Mouse (Mus musculus) heart, embryonic 11.5 days (tissue): ENCODE measurements around the gene Srgap3. TPM values are rescaled to one million over a fixed set of nuclear protein-coding genes. Genes with fewer than 3 reads are reported as not detected.

Experiments used
- ATAC-seq: fragments of 200-750 bp; cut with Nextera tagmentation; replicated peaks from 2 replicates; pipeline ENCODE4 v1.8.0; 2017; ENCODE audit warnings: moderate library complexity; ENCODE audit not compliant: insufficient number of reproducible peaks, low FRiP score, low TSS enrichment
- H3K27ac ChIP-seq: fragments of 300-500 bp; sonication (generic); 2 replicates; pipeline ENCODE4 v1.5.1; 2014; ENCODE audit warnings: mild to moderate bottlenecking, low read depth, low read length
- H3K27me3 ChIP-seq: fragments of 300-500 bp; sonication (generic); 2 replicates; pipeline ENCODE4 v1.6.1; 2014; ENCODE audit warnings: mild to moderate bottlenecking, low read length, mixed read lengths; ENCODE audit not compliant: control insufficient read depth, insufficient read depth
- H3K36me3 ChIP-seq: fragments of 300-500 bp; sonication (generic); 2 replicates; pipeline ENCODE4 v1.6.1; 2014; ENCODE audit warnings: mild to moderate bottlenecking, low read length, moderate library complexity, mixed read lengths; ENCODE audit not compliant: control insufficient read depth, insufficient read depth
- H3K4me1 ChIP-seq: fragments of 300-500 bp; sonication (generic); 2 replicates; pipeline ENCODE4 v1.6.1; 2014; ENCODE audit warnings: low read length; ENCODE audit not compliant: control insufficient read depth, insufficient read depth
- H3K4me2 ChIP-seq: fragments of 300-500 bp; sonication (generic); 2 replicates; pipeline ENCODE4 v1.6.1; 2014; ENCODE audit warnings: mild to moderate bottlenecking, moderate library complexity
- H3K4me3 ChIP-seq: fragments of 300-500 bp; sonication (generic); 2 replicates; pipeline ENCODE4 v1.5.1; 2014; ENCODE audit warnings: low read depth, low read length
- H3K9ac ChIP-seq: fragments of 300-500 bp; sonication (generic); 2 replicates; pipeline ENCODE4 v1.6.1; 2014; ENCODE audit warnings: mild to moderate bottlenecking, low read depth, low read length, moderate library complexity
- H3K9me3 ChIP-seq: fragments of 300-500 bp; sonication (generic); replicated peaks from 2 replicates; pipeline ENCODE4 v1.6.1; 2016; ENCODE audit warnings: low read length; ENCODE audit not compliant: control insufficient read depth
- WGBS: fragments of 180-500 bp; shearing (Covaris S2); extraction: QIAGEN DNeasy Blood & Tissue Kit; methylation state at CpG from one replicate; pipeline ENCODE4 v1.1.7; 2014; ENCODE audit not compliant: insufficient replicate concordance; 5-methylcytosine and 5-hydroxymethylcytosine counted together
- polyA plus RNA-seq: library from polyadenylated mRNA; unstranded; fragments of >200 nt; fragmentation: Nextera tagmentation; extraction: Ambion mirVana; gene quantifications from 2 replicates; pipeline ENCODE4 v1.2.1, GENCODE M21; 2014

The Srgap3 gene
- polyA plus RNA-seq, 1 experiment from 2014 or later: 1.2 TPM

GRCm38 (mm10) chr6:112754994-112755393 is 192.1 kb downstream of the Srgap3 start:
- H3K27ac ChIP-seq: no peak overlapping the region
- no peaks in the 10 kb centered on the region for H3K4me1 ChIP-seq
- H3K4me3 ChIP-seq: no peak overlapping the region
- no peaks in the 10 kb centered on the region for H3K27me3 ChIP-seq
- WGBS: 91% methylated on average over 6 of the region's 6 CpGs
- no peak for ATAC-seq
- H3K9me3 ChIP-seq: no peaks in the 10 kb centered on the region
- no peak overlapping the region for H3K4me2 ChIP-seq
- H3K36me3 ChIP-seq: no peaks in the 10 kb centered on the region
- no peak overlapping the region for H3K9ac ChIP-seq

GRCm38 (mm10) chr6:112752517-112752916 is 194.5 kb downstream of the Srgap3 start:
- no peak for ATAC-seq
- Histone ChIP-seq H3K4me1 (no peaks in the 10 kb centered on the region), H3K4me2 (no peak overlapping the region), H3K27me3 (no peaks in the 10 kb centered on the region), H3K9me3 (no peaks in the 10 kb centered on the region), H3K27ac (no peak overlapping the region), H3K36me3 (no peaks in the 10 kb centered on the region), H3K4me3 (no peak overlapping the region), H3K9ac (no peak overlapping the region)
- 74% methylated on average over 3 of the region's 3 CpGs for WGBS

GRCm38 (mm10) chr6:112752007-112752406 is 195.1 kb downstream of the Srgap3 start:
- WGBS: 63% methylated on average over 5 of the region's 5 CpGs
- H3K4me1 ChIP-seq: no peaks in the 10 kb centered on the region
- no peaks in the 10 kb centered on the region for H3K9me3 ChIP-seq
- no peaks in the 10 kb centered on the region for H3K27me3 ChIP-seq
- H3K27ac ChIP-seq: no peak overlapping the region
- H3K4me3 ChIP-seq: no peak overlapping the region
- H3K9ac ChIP-seq: no peak overlapping the region
- H3K4me2 ChIP-seq: no peak overlapping the region
- no peaks in the 10 kb centered on the region for H3K36me3 ChIP-seq
- no peak for ATAC-seq

- no peaks in the 10 kb centered on the region for H3K4me1 ChIP-seq
- no peak overlapping the region for H3K27ac ChIP-seq
- no peak overlapping the region for H3K4me3 ChIP-seq
- no peaks in the 10 kb centered on the region for H3K36me3 ChIP-seq
- WGBS: 73% methylated on average over 2 of the region's 2 CpGs
- no peak overlapping the region for H3K9ac ChIP-seq
- H3K4me2 ChIP-seq: no peak overlapping the region
- H3K27me3 ChIP-seq: no peaks in the 10 kb centered on the region
- no peak for ATAC-seq
- H3K9me3 ChIP-seq: no peaks in the 10 kb centered on the region
These were observed 204.8 kb downstream of the Srgap3 start for GRCm38 (mm10) chr6:112742297-112742696.

GRCm38 (mm10) chr6:112741766-112742165 is 205.3 kb downstream of the Srgap3 start:
- Histone ChIP-seq H3K4me2 (no peak overlapping the region), H3K9ac (no peak overlapping the region), H3K27ac (no peak overlapping the region), H3K9me3 (no peaks in the 10 kb centered on the region), H3K4me1 (no peaks in the 10 kb centered on the region), H3K36me3 (no peaks in the 10 kb centered on the region), H3K4me3 (no peak overlapping the region), H3K27me3 (no peaks in the 10 kb centered on the region)
- WGBS: 70% methylated on average over 5 of the region's 5 CpGs
- no peak for ATAC-seq

GRCm38 (mm10) chr6:112739635-112740034 is 207.4 kb downstream of the Srgap3 start:
- Histone ChIP-seq H3K4me1 (no peaks in the 10 kb centered on the region), H3K4me3 (no peak overlapping the region), H3K27ac (no peak overlapping the region), H3K9ac (no peak overlapping the region), H3K9me3 (no peaks in the 10 kb centered on the region), H3K27me3 (no peaks in the 10 kb centered on the region), H3K36me3 (no peaks in the 10 kb centered on the region), H3K4me2 (no peak overlapping the region)
- 80% methylated on average over 3 of the region's 3 CpGs for WGBS
- no peak for ATAC-seq

- Histone ChIP-seq H3K9ac (no peak overlapping the region), H3K9me3 (no peaks in the 10 kb centered on the region), H3K4me2 (no peak overlapping the region), H3K36me3 (no peaks in the 10 kb centered on the region), H3K4me1 (no peaks in the 10 kb centered on the region), H3K4me3 (no peak overlapping the region), H3K27me3 (no peaks in the 10 kb centered on the region), H3K27ac (no peak overlapping the region)
- 84% methylated on average over 6 of the region's 6 CpGs for WGBS
- ATAC-seq: no peak
These were observed 208.1 kb downstream of the Srgap3 start for GRCm38 (mm10) chr6:112738924-112739323.

GRCm38 (mm10) chr6:112736471-112736870 is 210.6 kb downstream of the Srgap3 start:
- peaks cover 4% of the 10 kb centered on the region; the same call in 1 of the 2 replicates for H3K9me3 ChIP-seq
- H3K27ac ChIP-seq: no peak overlapping the region
- ATAC-seq: no peak
- no peak overlapping the region for H3K4me2 ChIP-seq
- no peaks in the 10 kb centered on the region for H3K36me3 ChIP-seq
- H3K27me3 ChIP-seq: no peaks in the 10 kb centered on the region
- no peak overlapping the region for H3K9ac ChIP-seq
- 79% methylated on average over 3 of the region's 3 CpGs for WGBS
- no peak overlapping the region for H3K4me3 ChIP-seq
- no peaks in the 10 kb centered on the region for H3K4me1 ChIP-seq

- WGBS: 74% methylated on average over 2 of the region's 2 CpGs
- H3K9ac ChIP-seq: no peak overlapping the region
- H3K27me3 ChIP-seq: no peaks in the 10 kb centered on the region
These were observed 212.0 kb downstream of the Srgap3 start for GRCm38 (mm10) chr6:112735054-112735453.

More at GRCm38 (mm10) chr6:112735054-112735453, 212.0 kb downstream of the Srgap3 start:
- Histone ChIP-seq H3K4me3 (no peak overlapping the region), H3K4me1 (no peaks in the 10 kb centered on the region), H3K4me2 (no peak overlapping the region), H3K36me3 (no peaks in the 10 kb centered on the region), H3K9me3 (peaks cover 4% of the 10 kb centered on the region; the same call in 1 of the 2 replicates), H3K27ac (no peak overlapping the region)
- no peak for ATAC-seq
